Mouse (Mus musculus) spleen, adult 18-20 months (tissue): Measurements from ENCODE around the gene Tekt3.

Source experiments
- DNase-seq, 2 experiments: peaks; one replicate each; pipeline ENCODE4 v3.0.0; 2022; ENCODE audit warnings: mixed read lengths in 2 of 2

Gene Tekt3

GRCm38 (mm10) chr11:63066526-63066925, 5.1 kb downstream of the Tekt3 start:
- no peak for DNase-seq

- no peak for DNase-seq
Observed at GRCm38 (mm10) chr11:63070081-63070480, 8.6 kb downstream of the Tekt3 start.

GRCm38 (mm10) chr11:63084536-63084935, 23.1 kb downstream of the Tekt3 start:
- DNase-seq: no peak

GRCm38 (mm10) chr11:63088672-63089071, 27.2 kb downstream of the Tekt3 start:
- DNase-seq: no peak

- DNase-seq: no peak
Observed at GRCm38 (mm10) chr11:63090210-63090609, 28.8 kb downstream of the Tekt3 start.

GRCm38 (mm10) chr11:63090986-63091385, 29.5 kb downstream of the Tekt3 start:
- no peak for DNase-seq

- DNase-seq: no peak
Observed at GRCm38 (mm10) chr11:63092271-63092670, 30.8 kb downstream of the Tekt3 start.

GRCm38 (mm10) chr11:63093601-63094000, 32.1 kb downstream of the Tekt3 start:
- no peak for DNase-seq

- no peak for DNase-seq
Observed at GRCm38 (mm10) chr11:63094496-63094895, 33.0 kb downstream of the Tekt3 start.

GRCm38 (mm10) chr11:63098016-63098415, 36.6 kb downstream of the Tekt3 start:
- no peak for DNase-seq

GRCm38 (mm10) chr11:63099390-63099789, 37.9 kb downstream of the Tekt3 start:
- DNase-seq: no peak

GRCm38 (mm10) chr11:63103256-63103655, 41.8 kb downstream of the Tekt3 start:
- DNase-seq: no peak

GRCm38 (mm10) chr11:63104026-63104425, 42.6 kb downstream of the Tekt3 start:
- no peak for DNase-seq

- no peak for DNase-seq
Observed at GRCm38 (mm10) chr11:63109230-63109775, 47.8 kb downstream of the Tekt3 start.

GRCm38 (mm10) chr11:63110329-63110728, 48.9 kb downstream of the Tekt3 start:
- DNase-seq: no peak

GRCm38 (mm10) chr11:63114807-63115641, 53.6 kb downstream of the Tekt3 start:
- no peak for DNase-seq

GRCm38 (mm10) chr11:63116652-63117051, 55.2 kb downstream of the Tekt3 start:
- DNase-seq: no peak

GRCm38 (mm10) chr11:63117266-63117665, 55.8 kb downstream of the Tekt3 start:
- no peak for DNase-seq

GRCm38 (mm10) chr11:63119791-63120190, 58.3 kb downstream of the Tekt3 start:
- DNase-seq: no peak

GRCm38 (mm10) chr11:63122249-63122648, 60.8 kb downstream of the Tekt3 start:
- no peak for DNase-seq

- no peak for DNase-seq
Observed at GRCm38 (mm10) chr11:63122776-63123350, 61.4 kb downstream of the Tekt3 start.

- DNase-seq: no peak
Observed at GRCm38 (mm10) chr11:63124316-63124715, 62.9 kb downstream of the Tekt3 start.

GRCm38 (mm10) chr11:63125832-63126456, 64.5 kb downstream of the Tekt3 start:
- DNase-seq: no peak

GRCm38 (mm10) chr11:63126976-63127375, 65.5 kb downstream of the Tekt3 start:
- no peak for DNase-seq
